Mouse (Mus musculus) testis, adult 2 months (tissue): ENCODE measurements around the gene Amhr2. TPM values are rescaled to one million over a fixed set of nuclear protein-coding genes. Genes with fewer than 3 reads are reported as not detected.

ENCODE experiments used
- H3K27ac ChIP-seq: fragments of 200-500 bp; 2 replicates; pipeline ENCODE4 v1.5.1; 2012; ENCODE audit warnings: low read depth, low read length; ENCODE audit not compliant: control insufficient read depth, insufficient read depth
- H3K27me3 ChIP-seq: fragments of 200-500 bp; 2 replicates; pipeline ENCODE4 v1.6.1; 2012; ENCODE audit warnings: mild to moderate bottlenecking, low read length, moderate library complexity; ENCODE audit not compliant: control insufficient read depth, insufficient read depth
- H3K36me3 ChIP-seq: fragments of 200-500 bp; 2 replicates; pipeline ENCODE4 v1.6.1; 2012; ENCODE audit warnings: mild to moderate bottlenecking, low read length; ENCODE audit not compliant: control insufficient read depth, insufficient read depth
- H3K4me1 ChIP-seq: fragments of 200-500 bp; 2 replicates; pipeline ENCODE4 v1.6.1; 2012; ENCODE audit warnings: low read length; ENCODE audit not compliant: control insufficient read depth, insufficient read depth
- H3K4me3 ChIP-seq: fragments of 200-500 bp; 2 replicates; pipeline ENCODE4 v1.5.1; 2012; ENCODE audit warnings: low read depth, mild to moderate bottlenecking, low read length, moderate library complexity, mixed read lengths; ENCODE audit not compliant: control insufficient read depth
- CTCF ChIP-seq: fragments of 200-500 bp; IDR thresholded peaks from 2 replicates; pipeline ENCODE4 v1.5.1; 2012; ENCODE audit warnings: low read depth, mild to moderate bottlenecking, inconsistent platforms, low read length, moderate library complexity; ENCODE audit not compliant: control insufficient read depth, insufficient read depth, insufficient replicate concordance
- POLR2A ChIP-seq: fragments of 200-500 bp; IDR thresholded peaks from 2 replicates; pipeline ENCODE4 v1.6.1; 2012; ENCODE audit warnings: low read depth, mild to moderate bottlenecking, inconsistent platforms, low read length, moderate library complexity; ENCODE audit not compliant: control insufficient read depth
- polyA plus RNA-seq: library from polyadenylated mRNA; depleted of rRNA; stranded (reverse); fragments of >200 nt; gene quantifications from 2 replicates; pipeline ENCODE4 v1.2.3, GENCODE M21; 2012

Amhr2 gene
- polyA plus RNA-seq, 1 experiment: 168 TPM

DNA sequence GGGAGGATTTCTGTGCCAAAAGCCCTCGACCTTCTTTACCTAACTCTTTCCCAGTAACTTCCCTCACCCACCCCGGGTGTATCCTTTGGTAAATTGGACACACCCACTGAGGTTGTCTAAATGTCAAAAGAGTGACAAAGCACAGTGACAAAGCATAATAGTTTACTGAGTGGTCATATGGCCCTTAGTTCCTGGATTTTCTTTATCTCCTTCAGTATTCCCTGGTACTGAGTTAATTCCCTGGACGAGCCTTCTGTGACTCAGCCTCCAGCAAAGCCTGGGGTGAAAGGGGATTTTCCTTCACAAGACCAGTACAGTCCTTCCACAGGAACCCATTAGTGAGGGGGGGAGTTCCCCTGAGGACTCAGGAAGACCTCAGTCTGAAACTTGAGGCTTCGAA lies 15.8 kb downstream of the Amhr2 start:
- peak overlapping the region; percentile 31; the same call in 1 of the 2 replicates for H3K4me3 ChIP-seq
- peaks cover 7% of the 10 kb centered on the region for H3K4me1 ChIP-seq
- no peaks in the 10 kb centered on the region for H3K27me3 ChIP-seq
- no peak overlapping the region for H3K27ac ChIP-seq
- H3K36me3 ChIP-seq: no peaks in the 10 kb centered on the region
- TF ChIP-seq CTCF (no peak), POLR2A (no peak)

GRCm38 (mm10) chr15:102461430-102462075 lies 16.4 kb downstream of the Amhr2 start:
- Histone ChIP-seq H3K4me3 (no peak overlapping the region), H3K36me3 (no peaks in the 10 kb centered on the region), H3K4me1 (peaks cover 5% of the 10 kb centered on the region), H3K27me3 (no peaks in the 10 kb centered on the region), H3K27ac (no peak overlapping the region)
- TF ChIP-seq POLR2A (no peak), CTCF (no peak)

- no peak overlapping the region for H3K4me3 ChIP-seq
- no peak overlapping the region for H3K27ac ChIP-seq
- no peaks in the 10 kb centered on the region for H3K36me3 ChIP-seq
- H3K4me1 ChIP-seq: peaks cover 5% of the 10 kb centered on the region
- H3K27me3 ChIP-seq: no peaks in the 10 kb centered on the region
- no peak for TF ChIP-seq CTCF
- TF ChIP-seq POLR2A: no peak
Observed at GRCm38 (mm10) chr15:102463666-102464065, 18.5 kb downstream of the Amhr2 start.

DNA sequence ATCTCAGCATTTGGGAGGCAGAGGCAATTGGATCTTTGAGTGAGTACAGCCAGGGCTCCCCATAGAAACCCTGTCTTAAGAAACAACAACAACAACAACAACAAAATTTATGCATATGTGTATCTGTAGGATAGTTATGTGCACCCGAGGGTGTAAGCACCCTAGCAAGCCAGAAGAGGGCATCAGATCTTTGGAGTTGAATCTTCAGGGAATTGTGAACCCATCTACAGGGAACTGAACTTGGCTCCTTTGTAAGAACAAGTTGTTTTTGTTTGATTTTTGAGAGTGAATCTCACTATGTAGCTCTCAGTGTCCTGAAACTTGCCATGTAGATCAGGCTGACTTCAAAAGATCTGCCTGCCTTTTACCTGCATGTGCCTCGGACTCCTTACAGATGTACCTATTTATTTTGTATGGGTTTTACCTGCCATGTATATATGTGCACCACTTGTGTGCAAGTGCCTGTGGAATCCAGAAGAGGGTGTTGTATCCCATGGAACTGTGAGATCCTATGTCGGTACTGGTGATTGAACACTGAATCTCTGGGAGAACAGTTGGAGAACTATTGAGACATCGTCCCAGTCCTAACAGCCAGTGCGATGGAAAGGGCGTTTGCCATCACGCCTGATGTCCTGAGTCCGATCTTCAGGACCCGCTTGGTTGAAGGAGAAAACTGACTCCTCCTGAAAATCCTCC lies 23.7 kb downstream of the Amhr2 start:
- no peak for TF ChIP-seq CTCF
- no peak for TF ChIP-seq POLR2A
- no peak overlapping the region for H3K4me3 ChIP-seq
- H3K27ac ChIP-seq: no peak overlapping the region
- H3K27me3 ChIP-seq: no peaks in the 10 kb centered on the region
- H3K36me3 ChIP-seq: peaks cover 2% of the 10 kb centered on the region; the same call in 1 of the 2 replicates
- no peaks in the 10 kb centered on the region for H3K4me1 ChIP-seq

- Histone ChIP-seq H3K4me3 (peak within 1 kb of the TSS; percentile 97), H3K27me3 (no peaks in the 10 kb centered on the region), H3K27ac (peak within 1 kb of the TSS; percentile 97), H3K4me1 (no peaks in the 10 kb centered on the region), H3K36me3 (peaks cover 2% of the 10 kb centered on the region; the same call in 1 of the 2 replicates)
- TF ChIP-seq CTCF: peak; percentile 92
- peak; percentile 33; the same call in 1 of the 2 replicates for TF ChIP-seq POLR2A
Observed at GRCm38 (mm10) chr15:102470183-102470604, 25.0 kb downstream of the Amhr2 start, which contains the start of gene Pcbp2. TSS of gene Pcbp2 (plus strand) at chr15:102470539.

GRCm38 (mm10) chr15:102470605-102471294 lies 25.6 kb downstream of the Amhr2 start:
- TF ChIP-seq POLR2A: peak; percentile 61; the same call in 1 of the 2 replicates
- TF ChIP-seq CTCF: no peak

DNA sequence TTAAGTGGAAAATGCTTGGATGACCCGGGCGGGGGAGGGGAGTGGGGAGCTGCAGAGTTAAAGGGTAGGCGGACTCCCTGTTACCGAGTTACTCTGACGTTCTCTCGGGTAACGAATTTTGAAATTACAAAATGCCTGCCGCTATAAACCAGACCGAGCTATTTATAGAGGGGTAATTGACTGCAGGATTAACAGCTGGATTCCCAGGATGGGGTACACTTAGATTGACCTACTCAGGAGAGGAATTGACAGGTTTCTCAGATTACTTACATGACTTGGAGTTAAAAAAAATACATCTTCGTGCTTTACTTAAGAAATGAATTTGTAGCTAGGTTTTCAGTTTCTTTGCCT lies 26.1 kb downstream of the Amhr2 start:
- H3K4me1 ChIP-seq: no peaks in the 10 kb centered on the region
- no peak overlapping the region for H3K27ac ChIP-seq
- no peaks in the 10 kb centered on the region for H3K27me3 ChIP-seq
- peaks cover 2% of the 10 kb centered on the region; the same call in 1 of the 2 replicates for H3K36me3 ChIP-seq
- H3K4me3 ChIP-seq: peak overlapping the region; percentile 97
- no peak for TF ChIP-seq CTCF
- TF ChIP-seq POLR2A: no peak

More at GRCm38 (mm10) chr15:102470605-102471294, 25.6 kb downstream of the Amhr2 start:
- peak overlapping the region; percentile 97 for H3K27ac ChIP-seq
- peak overlapping the region; percentile 97 for H3K4me3 ChIP-seq
- peaks cover 2% of the 10 kb centered on the region; the same call in 1 of the 2 replicates for H3K36me3 ChIP-seq
- no peaks in the 10 kb centered on the region for H3K27me3 ChIP-seq
- no peaks in the 10 kb centered on the region for H3K4me1 ChIP-seq
